Mouse (Mus musculus): ENCODE results near the gene Tgfbr1. TPM values are rescaled to one million over a fixed set of nuclear protein-coding genes. Genes with fewer than 3 reads are reported as not detected.

The Tgfbr1 gene
- polyA plus RNA-seq, 1 experiment from 2014 or later, result 31.9 TPM

DNA sequence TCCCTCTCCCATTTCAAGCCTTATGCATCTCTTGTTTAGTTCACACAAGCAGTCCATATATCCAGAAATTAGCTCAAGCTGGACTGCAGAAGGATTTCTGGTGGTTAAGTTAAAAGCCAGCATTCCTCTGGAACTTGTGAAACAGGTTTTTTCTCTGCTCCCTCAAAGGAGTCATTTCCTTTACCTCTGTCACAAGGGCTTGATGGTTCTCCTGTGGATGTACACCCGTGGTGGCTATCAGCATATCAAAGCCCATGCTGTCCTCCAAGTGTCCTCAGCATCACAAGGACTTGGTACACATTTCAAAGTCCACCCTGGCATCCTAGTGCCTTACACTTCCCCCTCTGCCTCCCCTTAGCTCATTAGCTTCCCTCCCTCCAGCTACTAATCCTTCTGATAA is 23.7 kb upstream of the Tgfbr1 start:
- Histone ChIP-seq H3K4me3 (ENCODE audit: inconsistent target) (no peak overlapping the region), H3K79me2 (ENCODE audit: inconsistent target) (no peaks in the 10 kb centered on the region), H3K36me3 (ENCODE audit: inconsistent target) (no peaks in the 10 kb centered on the region), H3K27ac (no peak overlapping the region)
- 42% methylated on average over 1 of the region's 1 CpGs for WGBS (ENCODE audit: missing documents)

DNA sequence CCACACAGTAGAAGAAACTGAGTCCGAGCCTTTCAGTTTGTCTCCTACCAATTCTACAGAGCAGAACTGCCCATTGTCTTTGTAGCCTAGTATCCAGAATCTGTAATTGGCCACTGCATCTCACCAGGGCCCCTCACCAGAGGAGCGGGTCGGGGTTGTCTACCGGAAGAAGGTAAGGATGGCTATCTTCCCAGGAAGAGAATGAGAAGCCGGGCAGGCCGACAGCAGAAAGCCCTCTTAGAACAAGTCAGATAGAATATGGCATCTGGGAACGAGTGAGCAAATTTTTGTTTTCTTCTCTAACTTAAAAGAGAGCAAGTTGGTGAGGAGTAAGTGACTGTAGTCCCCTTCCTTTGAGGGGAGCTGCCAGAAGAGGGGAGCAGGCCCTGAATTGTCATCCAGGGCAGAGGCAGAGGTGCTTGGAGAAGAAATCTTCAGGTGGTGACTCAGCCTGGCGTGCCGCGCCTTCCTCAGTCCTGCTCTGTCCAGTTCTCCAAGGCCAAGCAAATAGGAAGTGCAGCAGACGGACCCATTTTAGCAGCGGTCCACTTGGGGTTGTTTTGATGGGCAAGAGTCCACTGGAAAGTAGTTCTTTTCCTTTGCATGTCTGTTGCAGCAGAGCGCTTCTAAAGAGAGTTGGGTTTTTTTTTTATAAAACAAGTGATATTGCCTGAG is 22.5 kb upstream of the Tgfbr1 start:
- no peaks in the 10 kb centered on the region for H3K79me2 ChIP-seq (ENCODE audit: inconsistent target)
- 95% methylated on average over 13 of the region's 13 CpGs for WGBS (ENCODE audit: missing documents)
- H3K4me3 ChIP-seq (ENCODE audit: inconsistent target), result no peak overlapping the region

DNA sequence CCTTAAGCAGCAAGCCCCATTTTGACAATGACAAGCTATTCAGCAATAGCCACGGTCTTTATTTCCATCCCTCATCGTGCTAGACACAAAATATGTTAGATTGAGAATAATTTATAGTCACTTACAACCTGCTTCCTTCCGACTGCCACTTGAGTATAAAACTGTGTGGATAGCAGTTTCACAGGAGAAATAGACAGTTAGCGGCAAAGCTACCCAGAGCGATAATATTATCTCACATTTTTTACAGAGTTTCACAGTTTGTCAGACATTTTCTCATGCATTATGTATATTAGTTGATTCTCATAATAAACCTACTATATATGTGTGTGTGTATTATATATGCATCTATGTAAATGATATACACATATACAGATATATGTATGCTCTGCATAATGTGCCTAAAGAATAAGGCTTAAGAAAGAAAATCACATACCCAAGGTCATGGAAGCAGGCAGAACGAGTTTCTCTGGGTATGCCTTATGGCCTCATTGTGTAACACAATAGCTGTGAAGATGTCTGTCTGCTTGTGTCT is 20.1 kb upstream of the Tgfbr1 start:
- H3K27ac ChIP-seq, result no peak overlapping the region
- H3K36me3 ChIP-seq (ENCODE audit: inconsistent target), result no peaks in the 10 kb centered on the region
- no peak overlapping the region for H3K4me3 ChIP-seq (ENCODE audit: inconsistent target)
- WGBS (ENCODE audit: missing documents), result 93% methylated on average over 6 of the region's 6 CpGs
- H3K79me2 ChIP-seq (ENCODE audit: inconsistent target), result no peaks in the 10 kb centered on the region

More for the DNA sequence above, 22.5 kb upstream of the Tgfbr1 start:
- no peaks in the 10 kb centered on the region for H3K36me3 ChIP-seq (ENCODE audit: inconsistent target)
- H3K27ac ChIP-seq, result no peak overlapping the region

DNA sequence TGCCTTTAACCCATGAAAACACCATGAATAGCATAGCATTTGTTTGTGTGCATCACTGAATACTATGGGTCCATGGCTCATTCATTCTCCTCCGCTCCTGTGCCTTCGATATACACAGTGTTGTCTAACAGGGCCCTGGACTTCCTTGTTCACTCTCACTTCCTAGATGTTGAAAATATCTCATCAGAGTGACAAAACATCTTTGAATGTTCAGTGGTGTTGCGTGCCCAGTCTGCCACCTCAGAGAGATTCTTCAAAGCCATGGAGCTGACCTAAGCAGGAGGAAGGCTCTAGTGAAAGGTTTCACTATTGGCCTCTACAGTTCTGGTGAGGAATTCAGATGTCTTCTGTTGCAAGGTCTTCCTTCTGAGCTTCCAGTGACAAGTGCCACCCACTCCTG is 19.5 kb upstream of the Tgfbr1 start:
- no peak overlapping the region for H3K4me3 ChIP-seq (ENCODE audit: inconsistent target)
- 25% methylated on average over 3 of the region's 3 CpGs for WGBS (ENCODE audit: missing documents)

DNA sequence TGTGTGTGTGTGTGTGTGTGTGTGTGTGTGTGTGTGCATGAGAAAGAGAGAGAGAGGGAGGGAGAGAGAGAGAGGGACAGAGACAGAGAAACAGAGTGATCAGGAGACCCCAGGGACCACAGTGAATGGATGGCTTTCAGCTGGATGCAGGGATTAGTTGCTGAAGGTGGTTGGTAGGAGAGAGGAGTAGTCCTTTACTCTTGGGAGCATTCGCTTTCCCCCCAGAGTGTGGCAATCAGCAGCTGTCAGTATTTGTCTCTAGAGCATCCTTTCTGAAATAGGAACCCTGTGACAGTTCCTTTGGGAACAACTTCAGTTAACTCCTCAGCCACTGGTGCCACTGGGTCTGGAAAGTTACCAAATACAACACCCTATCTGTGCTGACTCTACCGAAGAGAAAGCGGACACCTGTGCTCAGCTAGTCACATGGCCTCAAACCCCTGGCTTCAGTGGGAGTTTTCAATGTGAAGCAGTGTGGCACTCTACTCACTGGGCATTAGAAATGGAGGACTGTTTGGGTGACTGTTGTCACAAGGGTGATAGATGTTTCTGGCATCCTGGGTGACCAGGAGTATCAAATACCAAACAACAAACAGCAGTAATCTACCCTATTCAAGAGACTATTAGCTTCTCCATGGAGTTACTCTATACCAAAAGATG is 16.0 kb upstream of the Tgfbr1 start:
- 89% methylated on average over 3 of the region's 3 CpGs for WGBS (ENCODE audit: missing documents)
- no peak overlapping the region for H3K4me3 ChIP-seq (ENCODE audit: inconsistent target)
- H3K27ac ChIP-seq, result no peak overlapping the region
- no peaks in the 10 kb centered on the region for H3K36me3 ChIP-seq (ENCODE audit: inconsistent target)
- H3K79me2 ChIP-seq (ENCODE audit: inconsistent target), result no peaks in the 10 kb centered on the region

More for the DNA sequence above, 19.5 kb upstream of the Tgfbr1 start:
- Histone ChIP-seq H3K36me3 (ENCODE audit: inconsistent target) (no peaks in the 10 kb centered on the region), H3K27ac (no peak overlapping the region), H3K79me2 (ENCODE audit: inconsistent target) (no peaks in the 10 kb centered on the region)

DNA sequence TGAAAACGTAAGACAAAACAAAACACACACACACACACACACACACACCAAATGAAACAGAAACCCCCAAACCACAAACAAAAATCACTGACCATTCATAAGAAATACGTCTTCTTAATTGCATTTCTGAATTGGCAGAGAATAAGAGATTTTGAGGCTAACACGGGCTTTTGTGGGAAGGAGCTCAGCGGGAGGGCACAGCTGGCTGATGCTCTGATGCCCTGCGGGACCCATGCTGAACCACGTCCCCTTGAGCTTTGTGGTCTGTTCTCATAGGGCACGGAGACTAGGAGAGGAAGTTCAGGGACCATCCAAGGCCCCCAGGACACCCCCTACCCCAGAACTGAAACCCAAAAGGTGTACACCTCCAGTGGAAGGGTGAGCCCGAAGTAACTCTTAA is 10.4 kb upstream of the Tgfbr1 start:
- 67% methylated on average over 8 of the region's 8 CpGs for WGBS (ENCODE audit: missing documents)
- Histone ChIP-seq H3K36me3 (ENCODE audit: inconsistent target) (no peaks in the 10 kb centered on the region), H3K4me3 (ENCODE audit: inconsistent target) (no peak overlapping the region), H3K79me2 (ENCODE audit: inconsistent target) (no peaks in the 10 kb centered on the region), H3K27ac (no peak overlapping the region)

DNA sequence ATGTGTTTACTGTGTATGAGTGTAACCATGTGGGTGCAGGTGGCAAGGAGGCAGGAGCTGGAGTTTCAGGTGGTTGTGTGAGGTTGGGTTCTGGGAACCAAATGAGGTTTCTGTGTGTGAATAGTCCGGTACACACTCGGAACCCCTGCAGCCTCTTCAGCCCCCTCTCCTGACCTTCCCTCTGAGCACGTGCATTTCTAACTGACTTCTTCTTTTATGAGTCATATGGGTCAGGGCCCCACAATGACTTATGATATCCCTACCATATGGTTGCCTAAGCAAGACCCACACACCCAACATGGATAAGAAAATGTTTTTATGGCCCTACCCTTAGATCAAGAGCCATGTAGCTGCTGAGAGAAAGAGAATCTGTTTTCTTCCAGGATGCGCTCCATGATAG is 6.0 kb upstream of the Tgfbr1 start:
- WGBS (ENCODE audit: missing documents), result 32% methylated on average over 4 of the region's 4 CpGs
- Histone ChIP-seq H3K36me3 (ENCODE audit: inconsistent target) (no peaks in the 10 kb centered on the region), H3K4me3 (ENCODE audit: inconsistent target) (no peak overlapping the region), H3K27ac (peak overlapping the region; percentile 17; the same call in 1 of the 2 replicates), H3K79me2 (ENCODE audit: inconsistent target) (no peaks in the 10 kb centered on the region)

DNA sequence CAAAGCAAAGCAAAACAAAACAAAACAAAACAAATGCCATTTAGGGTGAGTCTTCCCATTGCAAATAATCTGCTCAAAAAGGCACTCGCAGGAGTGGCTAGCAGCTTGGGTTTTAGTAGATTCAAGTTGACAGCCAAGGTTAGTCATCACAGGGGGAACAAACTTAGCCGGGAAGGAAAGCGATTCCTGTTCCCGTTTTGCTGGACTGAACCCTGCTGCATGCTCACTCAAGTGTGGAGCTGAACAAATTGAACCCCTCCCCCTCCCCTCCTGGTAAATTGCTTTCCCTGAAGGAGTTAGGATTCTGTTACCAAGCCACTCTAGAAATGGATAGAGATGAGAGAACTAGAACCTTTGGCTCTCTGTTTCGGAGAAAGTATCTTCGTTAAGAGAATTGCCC is 3.3 kb upstream of the Tgfbr1 start:
- WGBS (ENCODE audit: missing documents), result 39% methylated on average over 6 of the region's 6 CpGs

DNA sequence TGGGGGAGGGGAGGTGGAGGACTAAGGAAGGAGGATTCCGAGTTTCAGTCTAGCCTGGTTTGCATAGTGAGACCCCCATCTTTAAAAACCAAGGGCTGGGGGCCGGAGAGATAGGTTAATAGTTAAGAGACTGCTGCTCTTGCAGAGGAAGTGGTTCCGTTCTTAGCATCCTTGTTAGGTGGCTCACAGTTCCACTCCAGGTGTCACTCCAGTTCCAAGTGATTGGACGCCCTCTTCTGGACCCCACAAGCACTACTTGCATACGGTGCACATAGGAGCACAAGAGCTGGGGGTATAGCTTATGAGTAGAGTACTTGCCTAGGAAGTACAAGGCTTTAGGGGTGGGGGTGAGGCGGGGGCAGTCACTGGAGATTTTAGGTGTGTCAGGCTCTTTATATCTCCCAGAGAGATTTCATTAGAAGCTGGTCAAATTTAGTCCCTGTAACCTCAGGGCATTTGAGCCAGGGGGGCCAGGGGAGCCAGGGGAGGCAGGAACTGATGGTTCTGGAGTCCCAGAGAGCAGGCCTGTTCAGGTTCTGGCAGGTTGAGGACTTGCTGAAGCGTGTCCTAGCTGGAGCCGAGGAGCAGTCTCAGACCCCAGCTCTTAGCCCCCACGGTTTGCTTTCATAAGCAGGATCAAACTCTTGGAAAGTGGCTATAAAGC is 1.5 kb upstream of the Tgfbr1 start:
- peaks cover 28% of the 10 kb centered on the region for H3K79me2 ChIP-seq (ENCODE audit: inconsistent target)
- H3K36me3 ChIP-seq (ENCODE audit: inconsistent target), result no peaks in the 10 kb centered on the region
- H3K27ac ChIP-seq, result peak overlapping the region; percentile 79
- H3K4me3 ChIP-seq (ENCODE audit: inconsistent target), result peak overlapping the region; percentile 87; the same call in 1 of the 2 replicates
- WGBS (ENCODE audit: missing documents), result 39% methylated on average over 9 of the region's 9 CpGs

More for the DNA sequence above, 3.3 kb upstream of the Tgfbr1 start:
- Histone ChIP-seq H3K4me3 (ENCODE audit: inconsistent target) (no peak overlapping the region), H3K79me2 (ENCODE audit: inconsistent target) (peaks cover 11% of the 10 kb centered on the region), H3K27ac (peak overlapping the region; percentile 43), H3K36me3 (ENCODE audit: inconsistent target) (no peaks in the 10 kb centered on the region)

DNA sequence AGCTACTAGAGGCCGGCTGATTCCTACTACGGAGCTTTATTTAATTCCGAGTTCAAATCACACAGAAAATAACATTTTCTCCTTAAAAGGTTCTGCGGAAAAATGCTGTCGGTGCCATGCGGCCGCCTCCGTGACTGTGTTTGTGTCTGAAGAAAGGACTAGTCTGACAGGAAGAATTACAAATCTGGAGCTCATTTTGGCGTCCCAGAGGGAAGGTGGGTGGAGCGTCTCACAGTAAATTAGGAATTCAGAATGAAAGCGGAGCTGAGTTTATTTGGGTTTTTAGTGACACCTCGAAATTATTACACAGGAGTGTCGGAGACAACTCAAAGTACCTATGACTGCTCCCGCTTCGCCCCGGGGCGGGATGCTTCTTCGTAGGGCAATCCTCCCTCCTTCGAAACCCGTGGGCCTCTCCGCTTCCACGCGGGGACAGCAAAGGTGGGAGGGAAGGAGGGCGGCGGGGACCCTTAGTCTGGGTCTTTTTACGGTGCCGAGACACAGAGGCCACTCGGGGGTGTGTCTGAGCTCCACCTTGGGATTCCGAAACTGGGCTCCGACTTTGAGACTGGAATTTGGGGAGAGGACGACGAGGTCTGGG is 861 bp upstream of the Tgfbr1 start:
- Histone ChIP-seq H3K4me3 (ENCODE audit: inconsistent target) (peak overlapping the region; percentile 87), H3K27ac (peak overlapping the region; percentile 79), H3K79me2 (ENCODE audit: inconsistent target) (peaks cover 35% of the 10 kb centered on the region), H3K36me3 (ENCODE audit: inconsistent target) (no peaks in the 10 kb centered on the region)
- 3% methylated on average over 32 of the region's 32 CpGs for WGBS (ENCODE audit: missing documents)

DNA sequence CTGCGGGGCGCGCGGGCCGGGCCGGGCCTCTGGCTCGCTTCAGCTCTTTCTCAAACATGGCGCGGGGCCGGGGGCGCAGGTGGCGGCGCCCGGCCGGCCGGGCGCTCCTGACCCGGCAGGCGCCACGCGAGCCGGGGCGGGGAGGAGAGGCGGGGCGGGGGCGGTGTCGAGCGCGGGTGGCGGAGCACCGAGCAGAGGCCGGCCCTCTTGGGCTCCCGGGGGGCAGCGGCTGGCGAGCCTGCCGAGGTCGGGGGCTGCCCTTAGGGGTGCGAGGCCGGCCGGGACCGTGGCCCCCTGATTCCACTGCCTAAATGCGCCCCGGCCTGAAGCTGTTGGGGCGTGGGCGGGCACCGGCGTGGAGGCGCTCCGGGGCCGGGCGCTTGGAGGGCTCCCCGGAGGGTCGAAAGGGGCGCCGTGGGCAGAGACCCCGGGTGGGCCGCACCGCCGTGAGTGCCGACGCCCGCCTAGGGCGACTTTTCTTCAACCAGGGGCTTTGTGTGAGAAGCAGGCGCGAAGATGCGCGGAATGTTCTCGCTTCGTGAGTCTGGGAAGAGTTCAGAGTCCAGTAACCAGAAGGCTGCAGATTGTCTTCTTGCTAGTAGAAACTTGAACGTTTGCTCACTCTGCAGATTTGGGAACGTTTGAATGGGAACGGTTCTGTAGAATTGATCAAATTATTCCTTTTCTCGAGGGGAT is 542 bp downstream of the Tgfbr1 start:
- peak overlapping the region; percentile 55 for H3K4me3 ChIP-seq (ENCODE audit: inconsistent target)
- 0% methylated on average over 65 of the region's 73 CpGs for WGBS (ENCODE audit: missing documents)
- H3K79me2 ChIP-seq (ENCODE audit: inconsistent target), result peaks cover 49% of the 10 kb centered on the region
- H3K27ac ChIP-seq, result peak overlapping the region; percentile 19; the same call in 1 of the 2 replicates
- H3K36me3 ChIP-seq (ENCODE audit: inconsistent target), result no peaks in the 10 kb centered on the region

DNA sequence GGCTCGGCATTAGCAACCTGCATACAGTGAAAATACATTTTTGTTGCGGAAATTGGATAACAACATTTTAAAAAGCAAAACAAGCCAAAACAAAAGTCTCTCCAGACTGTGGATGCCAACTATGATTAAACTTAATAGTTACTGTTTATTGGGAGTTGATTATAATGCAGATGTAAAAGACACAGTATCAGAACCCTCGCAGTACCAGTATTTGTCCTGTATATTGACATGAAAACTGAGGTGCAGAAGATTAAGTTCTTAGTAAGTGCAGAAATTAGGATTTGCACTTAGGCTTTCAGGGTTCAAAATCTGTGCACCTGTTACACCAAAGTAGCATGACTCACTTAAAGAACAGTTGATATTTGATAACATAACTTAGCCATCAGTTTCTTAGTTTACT is 1.3 kb downstream of the Tgfbr1 start:
- H3K4me3 ChIP-seq (ENCODE audit: inconsistent target), result peak overlapping the region; percentile 55
- H3K79me2 ChIP-seq (ENCODE audit: inconsistent target), result peaks cover 56% of the 10 kb centered on the region
- H3K27ac ChIP-seq, result 0 out of 2 replicates have a peak overlapping the region, but pooled peaks have one; percentile 19
- H3K36me3 ChIP-seq (ENCODE audit: inconsistent target), result no peaks in the 10 kb centered on the region
- WGBS (ENCODE audit: missing documents), result 53% methylated on average over 3 of the region's 3 CpGs

DNA sequence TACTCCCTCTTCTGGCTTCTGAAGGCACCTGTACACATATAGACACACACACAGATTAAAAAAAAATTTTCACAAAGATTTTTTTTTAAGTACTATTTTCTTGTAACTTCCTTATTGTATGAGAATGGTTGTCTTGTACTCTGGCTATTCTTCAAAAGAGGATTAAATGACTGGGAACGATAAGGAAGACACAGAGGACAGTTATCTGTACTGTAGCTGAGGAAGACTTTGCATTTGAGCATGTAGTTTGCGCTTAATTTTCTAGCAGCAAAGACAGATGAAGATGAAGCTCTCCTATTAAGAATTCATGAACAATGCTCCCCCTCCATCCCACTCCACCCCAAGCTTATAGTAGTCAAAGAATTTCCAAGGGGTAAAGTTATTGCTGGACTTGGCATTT is 9.6 kb downstream of the Tgfbr1 start:
- H3K79me2 ChIP-seq (ENCODE audit: inconsistent target), result peaks cover 100% of the 10 kb centered on the region
- no peak overlapping the region for H3K27ac ChIP-seq
- no peak overlapping the region for H3K4me3 ChIP-seq (ENCODE audit: inconsistent target)
- 81% methylated on average over 2 of the region's 2 CpGs for WGBS (ENCODE audit: missing documents)
- H3K36me3 ChIP-seq (ENCODE audit: inconsistent target), result no peaks in the 10 kb centered on the region

DNA sequence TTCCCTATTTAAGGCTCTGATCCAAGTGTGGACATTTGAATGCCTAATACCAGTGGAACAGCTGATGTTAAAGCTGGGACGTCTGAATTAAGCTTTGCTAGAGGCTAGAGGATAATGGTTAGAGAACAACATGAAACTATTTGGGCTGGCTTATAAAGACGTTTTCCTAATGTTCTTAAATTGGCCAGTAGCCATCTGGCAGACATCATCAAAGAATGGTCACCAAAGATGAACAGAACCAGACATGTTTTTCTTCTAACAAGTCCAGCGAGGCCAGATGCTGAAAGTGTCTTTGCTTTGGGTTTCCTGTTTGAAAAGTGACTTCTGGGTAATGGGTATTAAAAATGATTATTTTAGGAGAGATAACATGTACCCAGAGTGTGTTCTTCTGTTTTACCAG is 10.1 kb downstream of the Tgfbr1 start:
- WGBS (ENCODE audit: missing documents), result 91% methylated on average over 3 of the region's 3 CpGs
- peaks cover 100% of the 10 kb centered on the region for H3K79me2 ChIP-seq (ENCODE audit: inconsistent target)
- H3K27ac ChIP-seq, result no peak overlapping the region
- no peaks in the 10 kb centered on the region for H3K36me3 ChIP-seq (ENCODE audit: inconsistent target)
- no peak overlapping the region for H3K4me3 ChIP-seq (ENCODE audit: inconsistent target)

All from macrophage (primary cell).